Mouse (Mus musculus) right cerebral cortex, adult 2 months (tissue): ENCODE results near the gene Serpina16.
"Not testable (repeated sequence)": the region's sequence is repeated elsewhere in the genome, so short reads cannot be mapped to it uniquely, and the experiment has no call there.

Source experiments
- DNase-seq, 2 experiments: peaks; one replicate each; pipeline ENCODE4 v3.0.0; 2021 to 2022; ENCODE audit warnings: low spot score in 2 of 2

Gene Serpina16

DNA sequence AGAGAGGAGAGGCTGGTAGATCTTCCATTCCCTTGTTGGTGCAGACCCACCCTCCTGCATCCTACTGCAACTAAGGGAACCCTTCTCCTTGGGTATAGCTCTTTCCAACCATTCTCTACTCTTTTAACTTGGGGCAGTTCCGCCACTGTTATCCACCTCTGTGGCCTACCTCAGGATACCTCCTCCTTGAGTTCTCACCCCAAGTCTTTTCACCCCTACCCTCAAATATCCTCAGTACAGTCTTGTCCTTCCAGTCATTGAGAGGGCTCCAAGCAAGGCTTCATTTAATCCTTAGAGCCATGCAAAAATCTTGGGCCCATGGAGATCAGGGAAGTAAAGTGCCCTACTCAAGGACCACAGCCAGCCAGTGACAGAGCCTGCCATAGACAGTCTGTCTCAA is at the start of gene Serpina16:
Gene Serpina16 (minus strand): TSS at position 101 of the 400 bp plus-strand sequence.
- no peak for DNase-seq

DNA sequence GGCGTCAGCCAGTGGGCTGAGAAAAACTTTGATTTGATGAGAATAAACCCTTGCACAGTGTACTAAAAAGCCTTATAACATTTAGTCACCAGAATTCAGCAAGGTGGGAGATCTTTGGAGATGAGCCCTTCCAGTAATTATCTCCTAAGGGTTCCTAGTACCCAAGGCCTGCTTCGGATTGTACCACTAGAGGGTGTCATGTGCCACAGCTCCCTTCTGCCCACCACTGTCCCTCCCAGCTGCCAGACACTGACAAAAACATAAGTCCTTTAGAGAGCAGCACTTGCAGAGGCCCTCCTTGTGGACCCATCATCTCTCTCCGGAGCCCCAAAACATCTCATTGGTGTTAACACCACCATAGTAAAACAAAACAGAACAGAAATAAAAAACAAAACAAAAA is 35.6 kb upstream of the Serpina16 start:
- peak in 1 of 2 experiments; percentile 3 for DNase-seq

DNA sequence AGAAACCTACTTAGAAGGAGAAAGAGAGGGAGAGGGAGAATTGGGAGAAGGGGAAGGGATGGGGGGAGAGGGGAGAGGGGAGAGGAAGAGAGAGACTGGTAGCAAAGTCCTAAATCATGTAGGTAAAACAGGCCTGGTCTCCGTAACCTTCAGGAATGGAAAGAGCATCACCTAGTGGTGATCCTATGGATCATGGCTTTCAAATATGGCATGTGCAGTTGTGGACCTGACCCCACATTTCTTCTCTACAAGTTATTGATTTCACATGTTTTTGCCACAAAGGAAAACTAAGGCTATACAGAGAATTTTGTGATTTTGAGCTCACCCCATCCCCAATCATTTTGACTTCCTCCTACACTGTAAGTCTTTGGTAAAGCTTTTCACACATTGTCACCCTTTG is 34.5 kb upstream of the Serpina16 start:
- no peak for DNase-seq

DNA sequence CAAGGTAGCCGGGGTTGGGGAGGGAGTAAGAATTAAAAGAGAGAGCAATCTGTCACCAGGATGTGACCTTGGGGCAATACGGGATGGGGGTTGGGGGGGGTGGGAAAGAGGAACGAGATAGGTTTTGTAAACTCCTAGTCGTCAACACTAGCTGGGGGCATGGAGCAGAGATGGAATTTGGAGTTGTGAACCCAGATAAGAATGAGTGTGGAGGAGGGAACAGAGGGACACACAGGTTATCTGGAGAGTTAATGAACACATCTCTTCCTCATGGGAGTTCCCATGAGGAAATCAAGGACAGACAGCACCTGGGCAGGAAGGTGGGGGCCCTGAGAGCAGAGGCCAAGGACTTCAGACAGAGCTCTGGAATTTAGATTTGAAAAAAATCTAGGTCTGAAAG is 30.2 kb upstream of the Serpina16 start:
- DNase-seq = no peak

DNA sequence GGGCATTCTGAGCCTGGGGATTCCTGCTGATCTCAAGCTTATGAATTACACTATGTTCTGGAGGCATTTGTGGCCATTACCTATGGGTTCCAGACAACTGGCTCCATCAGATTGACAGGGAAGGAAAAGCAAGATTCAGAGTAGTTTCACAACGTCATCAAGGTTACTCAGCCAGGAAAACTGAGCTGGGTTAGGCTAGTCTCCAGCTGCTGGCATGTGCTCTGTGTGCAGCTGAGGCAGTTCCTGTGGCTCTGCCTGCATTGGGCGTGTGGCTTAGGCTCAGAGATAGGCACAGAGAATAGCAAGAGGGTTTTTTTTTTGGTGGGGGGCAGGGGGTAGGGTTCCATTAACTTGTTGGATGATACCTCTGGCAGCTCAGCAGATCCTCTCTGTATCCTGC is 29.6 kb upstream of the Serpina16 start:
- no peak for DNase-seq

DNA sequence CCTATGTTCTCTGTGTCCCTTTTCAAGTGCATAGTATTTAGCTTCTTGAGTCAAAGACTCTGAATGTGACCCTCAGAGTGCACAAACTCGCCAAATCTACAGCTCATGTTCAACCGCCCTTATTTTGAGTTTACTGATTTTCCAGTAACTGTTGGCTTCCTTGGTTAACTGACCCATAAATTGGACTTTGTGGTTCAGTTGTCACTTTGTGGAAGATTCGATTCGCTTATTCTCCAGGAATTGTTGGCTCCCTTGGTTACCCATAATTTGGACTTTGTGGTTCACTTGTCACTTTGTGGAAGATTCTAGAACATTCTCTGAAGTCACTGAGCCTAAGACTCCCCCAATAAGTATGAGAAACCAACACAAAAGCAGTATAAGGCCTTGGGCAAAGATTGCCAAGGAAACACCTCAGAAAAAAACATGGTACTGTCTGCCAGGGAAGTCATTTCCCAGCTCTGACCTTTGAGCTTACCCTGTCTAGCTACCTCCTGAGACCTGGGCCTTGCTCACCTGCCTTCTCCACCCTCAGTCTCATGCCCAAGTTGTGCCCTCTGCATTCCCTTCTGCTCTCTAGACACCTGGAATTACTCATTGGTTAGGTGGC is 24.3 kb upstream of the Serpina16 start:
- DNase-seq = no peak

DNA sequence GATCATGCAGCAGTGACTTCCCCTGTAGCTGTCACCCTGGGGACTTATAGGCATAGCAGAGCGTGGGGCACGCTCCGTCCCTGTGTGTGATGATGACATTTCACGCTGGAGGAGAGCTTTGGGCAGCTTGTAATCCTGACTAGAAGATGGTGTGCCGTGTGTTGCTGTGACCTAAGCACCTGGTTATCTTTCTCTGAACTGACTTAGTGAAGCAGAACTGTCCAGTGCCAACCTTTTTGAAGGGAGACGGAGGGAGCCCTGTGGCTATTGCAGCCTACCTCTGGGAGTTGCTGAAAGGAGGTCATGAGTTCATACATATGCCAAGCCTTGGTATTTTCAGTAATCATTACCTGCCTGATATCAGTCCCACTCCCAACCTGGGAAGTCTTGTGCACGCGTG is 19.5 kb upstream of the Serpina16 start, which contains the start of gene Serpina1f:
Gene Serpina1f (minus strand): TSS at position 101 of the 400 bp plus-strand sequence.
- no peak for DNase-seq

DNA sequence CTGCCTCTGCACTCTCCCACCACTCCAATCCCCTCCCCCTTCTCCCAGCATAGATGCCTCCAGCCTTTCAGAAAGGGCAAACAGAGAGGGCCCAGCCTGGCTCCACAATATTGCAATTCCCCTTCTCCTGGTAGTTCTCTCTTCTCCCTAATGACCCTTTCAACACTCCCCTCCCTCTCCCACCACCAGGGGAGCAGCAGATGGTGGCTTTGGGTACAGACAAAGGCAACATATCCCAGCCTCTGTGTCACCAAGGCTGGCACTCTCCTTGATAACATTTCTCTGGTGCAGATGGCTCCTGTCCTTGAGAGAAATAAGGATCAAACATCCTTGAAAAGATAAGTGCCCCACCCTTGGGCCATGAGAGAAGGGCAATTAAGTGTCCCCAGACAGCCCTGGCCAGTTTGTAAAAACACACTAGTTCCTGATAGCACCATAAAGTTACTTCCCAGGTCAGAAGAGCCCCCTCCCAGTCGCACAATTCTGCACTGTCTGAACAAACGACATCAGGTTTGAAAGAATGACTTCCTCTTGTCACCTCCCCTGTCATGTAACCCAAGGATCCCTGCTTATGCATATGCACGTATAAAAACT is 12.4 kb upstream of the Serpina16 start:
- DNase-seq = no peak

DNA sequence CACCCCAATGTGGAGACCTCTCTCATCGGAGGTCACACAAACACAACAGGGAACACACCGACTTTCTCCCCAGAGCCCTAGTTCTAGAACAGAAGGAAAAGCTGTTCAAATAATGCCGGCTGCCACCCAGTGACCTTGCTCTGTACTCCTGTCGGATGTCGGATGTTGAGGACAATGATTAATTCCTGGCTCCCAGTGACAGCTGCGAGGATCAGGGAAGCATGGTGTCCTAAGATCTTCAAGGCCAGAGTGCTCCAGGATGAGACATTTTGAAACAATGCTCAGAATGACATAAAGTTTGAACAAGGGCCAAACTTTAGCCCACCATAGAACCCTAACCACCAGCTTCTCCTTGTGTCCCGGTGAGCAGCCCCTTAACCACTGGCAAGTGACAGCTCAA is 11.1 kb upstream of the Serpina16 start:
- DNase-seq = no peak

DNA sequence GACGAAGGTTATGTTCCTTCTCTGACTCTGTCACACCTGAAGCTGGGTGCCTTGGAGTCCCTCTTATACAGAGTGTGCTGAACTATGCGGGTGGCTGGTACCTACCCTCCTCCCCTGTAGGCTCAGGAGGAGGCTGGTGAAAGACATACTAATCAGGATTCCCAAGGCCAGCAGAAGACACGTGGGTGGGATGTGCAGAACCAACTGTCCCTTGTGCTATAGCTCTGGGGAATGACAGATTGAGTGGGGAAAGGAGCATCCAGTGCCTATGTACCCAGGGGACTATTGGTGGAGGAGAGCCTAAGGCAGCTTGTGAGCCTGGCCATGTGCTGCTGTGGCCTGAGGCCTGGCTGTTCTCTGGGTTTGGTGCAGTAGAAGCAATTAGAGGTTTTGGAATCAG is 10.1 kb upstream of the Serpina16 start:
- peak; percentile 56 to 57 for DNase-seq

DNA sequence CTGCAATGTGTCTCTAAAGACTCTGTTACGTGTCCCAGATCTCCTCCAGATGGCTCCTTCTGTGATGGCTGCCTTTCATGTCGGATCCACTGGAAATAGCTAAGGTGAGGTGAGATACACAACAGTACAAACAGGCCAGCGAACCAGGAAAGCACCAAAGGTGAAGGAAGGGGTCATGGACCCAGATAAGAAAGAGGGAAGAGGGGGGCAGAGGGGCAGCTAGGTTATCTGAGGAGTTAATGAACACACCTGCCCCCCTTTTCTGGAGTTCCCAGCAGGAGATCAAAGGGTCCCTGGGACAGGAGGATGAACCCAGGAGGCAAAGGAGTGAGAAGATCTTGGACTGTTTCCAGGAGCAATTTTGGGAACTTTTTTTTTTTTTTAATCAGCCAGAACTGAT is 9.4 kb upstream of the Serpina16 start:
- DNase-seq = no peak

DNA sequence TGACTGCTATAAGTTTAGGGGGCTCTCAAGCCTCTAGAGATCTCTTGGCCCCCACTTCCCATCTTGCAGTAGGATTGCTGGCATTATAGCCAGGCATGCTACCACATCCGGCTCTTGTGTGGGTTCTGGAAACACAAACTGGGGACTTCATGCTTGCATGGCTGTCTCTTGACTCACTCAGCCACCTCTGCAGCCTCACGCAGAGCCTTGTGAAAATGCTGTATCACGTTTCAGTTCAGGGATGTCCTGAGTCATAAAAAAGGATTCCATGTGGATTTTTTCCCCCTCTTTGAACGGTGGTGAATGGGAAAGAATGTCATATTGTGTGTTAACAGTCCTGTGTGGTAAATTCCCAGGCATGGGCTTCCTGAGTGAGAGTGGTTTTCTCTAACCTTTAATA is 7.8 kb upstream of the Serpina16 start:
- DNase-seq = no peak

DNA sequence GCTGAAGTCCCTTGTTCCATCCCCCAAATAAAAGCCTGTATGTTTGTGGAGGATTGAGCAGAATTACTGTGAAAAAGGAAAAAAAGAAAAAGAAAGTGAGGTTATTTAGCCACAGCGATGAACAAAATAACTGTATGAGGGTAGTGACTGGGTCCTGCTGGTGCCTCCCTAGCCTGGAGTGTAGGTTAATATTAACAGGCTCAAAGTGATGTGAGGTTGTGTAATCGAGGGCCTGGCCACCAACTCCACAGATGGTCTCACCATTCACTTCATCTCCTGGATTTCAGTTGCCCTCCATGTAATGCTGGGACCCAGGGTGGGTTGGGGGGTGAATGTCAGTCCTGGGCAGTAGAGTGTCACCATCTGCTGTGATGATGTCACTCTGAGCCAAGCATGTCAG is 5.8 kb upstream of the Serpina16 start:
- DNase-seq = no peak

DNA sequence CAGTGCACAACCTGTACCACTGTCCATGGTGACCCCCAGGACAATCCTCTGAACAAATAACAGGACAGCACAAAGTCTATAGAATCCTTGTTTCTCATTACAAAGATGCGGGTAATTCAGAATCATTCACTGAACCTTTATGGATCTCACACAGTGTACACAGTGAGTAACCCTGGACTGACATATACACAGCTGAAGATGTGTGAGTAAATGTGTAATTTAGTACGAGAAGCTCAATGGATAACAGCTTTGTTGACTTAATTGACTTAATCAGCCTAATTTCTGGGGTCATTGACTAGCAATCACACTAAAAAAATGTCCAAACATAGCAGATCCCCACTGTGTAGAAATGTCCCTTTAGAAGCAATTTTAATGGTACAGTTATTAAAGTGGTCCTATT is 5.2 kb upstream of the Serpina16 start:
- DNase-seq = no peak

DNA sequence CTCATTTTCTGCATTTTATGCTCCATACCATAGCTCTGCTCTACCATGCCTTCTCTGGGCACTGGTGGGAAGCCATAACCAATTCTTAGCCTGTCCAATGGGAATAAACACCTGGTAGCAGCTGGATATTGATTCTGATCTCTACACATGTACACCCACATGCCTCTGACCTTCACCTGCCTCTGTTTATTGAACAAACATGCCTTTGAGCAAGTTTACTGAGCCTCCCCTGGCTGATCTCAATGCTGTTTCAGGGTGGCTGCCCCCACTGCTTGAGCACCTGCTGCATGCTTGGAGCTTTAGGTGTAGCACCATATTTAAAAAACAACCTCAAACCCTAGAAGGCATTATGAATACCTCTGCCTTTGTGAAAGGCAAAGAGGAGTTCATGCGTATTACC is 3.9 kb upstream of the Serpina16 start:
- DNase-seq = not testable (repeated sequence)

DNA sequence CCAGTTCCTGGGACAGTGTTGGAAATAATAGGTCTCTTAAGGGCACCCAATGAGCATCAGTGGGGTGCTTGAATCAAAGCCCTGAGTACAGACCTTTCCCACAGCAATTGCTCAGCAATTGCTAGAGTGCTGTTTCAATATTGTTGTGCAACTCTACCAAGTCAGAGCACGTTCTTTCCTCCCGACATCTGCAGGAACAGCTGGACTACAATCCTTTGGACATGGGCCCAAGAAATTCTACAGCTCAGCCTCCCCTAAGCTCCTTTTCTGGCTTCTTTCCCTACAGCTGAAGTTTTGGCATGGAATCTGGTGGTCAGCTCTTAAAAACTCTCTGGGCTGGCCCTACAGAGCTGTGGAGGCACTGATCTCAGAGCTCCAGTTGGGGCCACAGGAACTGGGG is 2.8 kb downstream of the Serpina16 start:
- DNase-seq = no peak

DNA sequence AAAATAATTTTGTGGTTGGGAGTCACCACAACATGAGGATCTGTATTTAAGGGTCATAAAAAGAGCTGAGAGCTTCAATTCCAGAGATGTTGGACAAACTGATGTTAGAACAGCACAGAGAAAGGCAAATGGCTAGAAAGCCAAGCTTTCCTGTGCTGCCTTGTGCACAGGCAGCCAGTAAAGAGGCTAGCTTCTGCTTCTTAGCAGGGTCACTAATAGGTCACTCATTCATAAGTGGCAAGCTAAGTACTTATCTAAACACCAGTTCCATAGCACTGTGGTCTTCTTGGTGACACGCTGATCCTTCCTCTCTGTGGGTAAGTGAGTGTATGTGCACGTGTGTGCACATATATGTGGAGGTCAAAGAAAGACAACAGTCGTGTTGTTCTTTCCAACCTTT is 4.5 kb downstream of the Serpina16 start:
- no peak for DNase-seq

DNA sequence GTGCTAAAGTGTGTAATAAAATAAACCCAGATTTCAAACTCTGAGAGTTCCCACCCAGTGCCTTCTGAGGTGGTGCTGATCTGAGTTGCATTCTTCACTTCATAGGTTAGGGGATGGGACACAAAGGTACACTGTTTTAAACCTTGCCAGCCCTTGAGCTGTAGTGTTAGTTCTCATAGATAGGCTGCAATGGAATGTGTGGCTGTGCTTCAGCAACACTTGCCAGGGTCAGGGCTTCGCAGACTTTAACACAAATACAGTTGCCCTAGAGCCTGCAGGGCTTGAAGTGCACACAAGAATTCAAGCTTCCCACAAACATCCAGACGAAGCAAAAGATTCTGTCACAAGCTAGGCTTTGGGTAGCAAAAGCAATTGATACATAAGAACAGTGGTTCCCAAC is 5.0 kb downstream of the Serpina16 start:
- no peak for DNase-seq

DNA sequence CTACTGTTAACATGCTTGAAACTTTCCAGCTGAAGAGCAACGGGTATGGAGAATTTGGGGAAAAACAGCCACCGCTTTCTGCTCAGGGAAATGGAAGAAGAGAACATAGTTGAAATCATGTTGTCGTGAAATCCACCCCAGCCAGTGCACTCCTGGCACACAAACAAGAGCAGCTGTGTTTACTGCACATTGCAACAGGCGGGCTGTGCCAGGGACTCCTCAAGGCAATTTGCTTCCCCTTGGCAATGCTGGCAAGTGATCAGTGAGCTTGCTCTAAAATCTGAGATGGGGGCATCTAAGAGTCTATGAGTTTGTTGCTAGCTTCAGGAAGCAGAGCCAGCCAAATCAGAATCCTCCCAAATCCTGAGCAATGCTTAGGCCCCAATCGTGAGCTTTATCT is 5.6 kb downstream of the Serpina16 start:
- DNase-seq = peak; percentile 15 to 26

DNA sequence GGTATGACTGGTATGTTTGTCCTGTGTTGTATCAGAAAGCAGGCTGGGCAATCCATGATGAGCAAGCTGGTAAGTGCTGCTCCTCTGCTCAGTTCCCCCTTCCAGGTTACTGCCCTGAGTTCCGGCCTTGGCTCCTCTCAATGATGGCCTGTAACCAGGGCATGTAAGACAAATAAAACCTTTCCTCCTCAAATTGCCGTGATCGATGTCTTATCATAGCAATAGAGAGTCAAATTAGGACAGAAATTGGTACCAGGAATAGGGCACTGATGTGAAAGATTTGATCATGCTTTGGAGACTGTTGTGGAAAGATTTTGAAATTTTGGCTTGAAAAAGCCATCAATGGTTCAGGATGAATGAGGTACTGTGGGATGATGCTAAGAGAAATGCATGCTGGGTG is 10.7 kb downstream of the Serpina16 start:
- DNase-seq = no peak

DNA sequence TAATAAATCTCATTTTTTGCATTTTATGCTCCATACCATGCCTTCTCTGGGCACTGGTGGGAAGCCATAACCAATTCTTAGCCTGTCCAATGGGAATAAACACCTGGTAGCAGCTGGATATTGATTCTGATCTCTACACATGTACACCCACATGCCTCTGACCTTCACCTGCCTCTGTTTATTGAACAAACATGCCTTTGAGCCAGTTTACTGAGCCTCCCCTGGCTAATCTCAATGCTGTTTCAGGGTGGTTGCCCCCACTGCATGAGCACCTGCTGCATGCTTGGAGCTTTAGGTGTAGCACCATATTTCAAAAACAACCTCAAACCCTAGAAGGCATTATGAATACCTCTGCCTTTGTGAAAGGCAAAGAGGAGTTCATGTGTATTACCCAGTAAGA is 13.9 kb downstream of the Serpina16 start:
- DNase-seq = not testable (repeated sequence)

DNA sequence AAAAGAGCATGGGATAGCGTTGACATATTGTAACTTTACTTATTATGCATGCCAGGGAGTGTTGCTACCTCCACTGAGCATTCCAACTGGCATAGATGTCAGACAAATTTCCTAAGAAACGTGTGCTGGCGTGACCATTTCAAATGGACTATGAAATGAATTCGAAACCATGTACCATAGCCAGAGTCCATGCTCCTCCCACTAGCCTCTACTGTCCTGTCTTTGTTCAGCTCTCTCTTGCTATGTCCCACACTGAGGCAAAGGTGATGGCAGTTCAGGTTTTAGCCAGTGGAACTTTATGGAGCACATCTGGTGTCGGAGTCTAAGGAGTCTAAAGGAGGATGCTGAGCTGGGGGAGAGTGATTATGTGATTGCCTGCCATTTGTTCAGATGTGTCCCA is 15.9 kb downstream of the Serpina16 start:
- DNase-seq = no peak

DNA sequence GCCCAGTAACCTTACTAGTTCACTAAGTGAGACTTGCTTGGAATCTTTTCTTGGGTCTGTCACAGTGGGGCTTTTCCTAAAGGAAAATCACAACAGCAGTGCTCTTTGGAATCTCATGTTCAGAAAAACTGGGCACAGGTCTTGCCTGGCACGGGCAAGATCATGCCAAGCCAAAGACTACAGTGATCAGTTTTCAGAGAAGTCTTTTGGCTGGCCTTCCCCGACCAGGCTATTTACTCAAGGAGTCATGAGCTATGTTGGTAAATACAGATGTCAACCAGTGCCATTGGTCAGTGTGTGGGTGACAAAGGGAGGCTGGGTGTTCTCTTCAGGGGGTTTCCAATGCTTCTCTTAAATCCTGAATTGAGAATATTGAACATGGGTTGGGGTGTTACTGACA is 16.8 kb downstream of the Serpina16 start:
- DNase-seq = no peak

DNA sequence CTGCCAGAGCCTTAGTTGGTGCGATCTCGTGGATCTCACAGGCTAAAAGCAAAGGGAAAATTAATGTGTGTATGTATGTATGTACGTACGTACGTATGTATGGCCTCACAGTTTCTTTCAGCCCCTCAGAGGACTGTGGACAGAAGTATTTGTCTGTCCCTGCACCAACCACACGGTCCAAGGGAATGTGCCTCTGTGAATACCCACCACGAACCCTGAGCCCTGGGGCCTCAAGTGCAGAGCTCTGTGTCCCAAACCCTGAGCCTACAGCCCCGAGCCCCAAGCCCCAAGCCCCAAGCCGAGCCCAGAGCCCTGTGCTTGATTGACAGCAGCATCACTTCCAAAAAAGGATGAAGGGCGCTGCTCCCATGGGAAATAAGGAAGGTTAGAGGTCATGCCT is 17.9 kb downstream of the Serpina16 start:
- no peak for DNase-seq
